ENCODE assay signal across 9 mouse cellular contexts in the genomic region with DNA sequence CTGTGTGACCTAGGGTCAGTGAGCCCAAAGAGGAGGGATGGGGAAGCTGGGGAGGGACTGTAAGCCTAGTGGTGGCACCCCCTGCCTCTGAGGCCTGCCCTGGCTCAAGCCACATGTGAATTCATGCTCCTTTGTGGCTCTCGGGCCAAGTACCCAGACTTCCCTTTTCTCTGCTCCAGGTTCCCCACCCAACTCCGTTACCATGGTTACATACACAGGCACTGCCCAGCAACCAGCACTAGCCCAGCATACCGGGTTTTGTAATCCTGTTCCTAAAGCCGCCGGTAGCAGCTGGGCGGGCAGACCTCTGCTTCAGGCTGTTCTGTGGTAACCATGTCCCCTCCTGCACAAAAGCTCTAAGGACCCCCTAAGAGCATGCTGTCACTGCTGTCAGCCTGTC. TPM values are rescaled to one million over a fixed set of nuclear protein-coding genes. Genes with fewer than 3 reads are reported as not detected.
DNase-seq lines count a peak whose midpoint lies in the region; ATAC-seq and TF ChIP-seq lines count a peak whose summit lies in the region.
"Had no signal": no experiment of that assay in that cellular context is flagged by ENCODE, and none has a peak within 500 bp of the region (broad histone marks: within the 10 kb centered on the region; RNA-seq: fewer than 3 reads in every experiment).

No protein-coding gene starts in this region.

- no peaks in the 10 kb centered on the region for H3K27me3 ChIP-seq in cerebellum, adult 2 months (ENCODE audit: control insufficient read depth, insufficient read depth, low read length)
- no peaks in the 10 kb centered on the region for H3K27me3 ChIP-seq in CH12.LX (replicated peaks)
- H3K27me3 ChIP-seq in forebrain, embryonic 15.5 days = no peaks in the 10 kb centered on the region
- H3K27me3 ChIP-seq: megakaryocyte, embryonic 14.5 days had no signal

- H3K9me3 ChIP-seq in CH12.LX (replicated peaks; ENCODE audit: low read length) = peaks cover 3% of the 10 kb centered on the region
- H3K9me3 ChIP-seq in forebrain, embryonic 15.5 days = no peaks in the 10 kb centered on the region

- peak; percentile 35 for ATAC-seq in forebrain, embryonic 15.5 days (replicated peaks)

- peaks cover 3 to 62% of the 10 kb centered on the region in 2 experiments for H3K36me3 ChIP-seq in CH12.LX (replicated peaks in 1 of 2; ENCODE audit: control insufficient read depth in 1 of 2, insufficient read depth in 1 of 2, low read length in 1 of 2)
- no peaks in the 10 kb centered on the region for H3K36me3 ChIP-seq in forebrain, embryonic 15.5 days

- no peak for TF ChIP-seq CTCF in cerebellum, adult 2 months (IDR thresholded peaks at IDR 0.05; ENCODE audit: borderline replicate concordance, insufficient read depth, low read depth, low read length)
- no peak for TF ChIP-seq CTCF in CH12.LX (conservative IDR thresholded peaks at IDR 0.05 in 1 of 2, IDR thresholded peaks at IDR 0.05 in 1 of 2; ENCODE audit: low read depth in 2 of 2, low read length in 2 of 2)

- TF ChIP-seq POLR2A in cerebellum, adult 2 months (IDR thresholded peaks at IDR 0.05; ENCODE audit: borderline replicate concordance, insufficient read depth, low read length) = no peak
- no peak for TF ChIP-seq POLR2A in CH12.LX (IDR thresholded peaks at IDR 0.05; ENCODE audit: low read depth, low read length)

- no peak overlapping the region for H3K4me3 ChIP-seq in cerebellum, adult 2 months (replicated peaks; ENCODE audit: insufficient read depth, low read depth, low read length)
- no peak overlapping the region for H3K4me3 ChIP-seq in CH12.LX (replicated peaks in 1 of 3; ENCODE audit: low read depth in 2 of 3, low read length in 2 of 3, poor library complexity in 1 of 3)
- H3K4me3 ChIP-seq in forebrain, embryonic 15.5 days = no peak overlapping the region
- H3K4me3 ChIP-seq: megakaryocyte, embryonic 14.5 days had no signal

- dilution Hi-C loops in CH12.LX (cut with MboI; ENCODE audit: extremely low pct_ligation_motif_present, extremely low pct_unique_long_range_greater_than_20kb, low sequenced_read_pairs) = no loop called here

- no peak overlapping the region for H3K9ac ChIP-seq in CH12.LX (ENCODE audit: insufficient read depth, low read depth)
- no peak overlapping the region for H3K9ac ChIP-seq in forebrain, embryonic 15.5 days (replicated peaks)

- WGBS in cerebellum, adult 2 months = 41% methylated on average over 6 of the region's 6 CpGs
- WGBS in forebrain, embryonic 15.5 days = 15% methylated on average over 6 of the region's 6 CpGs

- peak; percentile 54 for DNase-seq in cerebellum, adult 9-11 months
- DNase-seq in cerebellum, adult 2 months = no peak
- DNase-seq in CH12.LX (ENCODE audit: extremely low read depth) = peak; percentile 42
- peak; percentile 57 for DNase-seq in lung, postnatal 10 days
- DNase-seq in skeletal muscle tissue, adult 2 months (ENCODE audit: low read depth, low spot score) = peak; percentile 67
- DNase-seq in thymus, postnatal 25 days = no peak
- no peak for DNase-seq in frontal cortex, adult 2 months (ENCODE audit: extremely low spot score in 1 of 2, low spot score in 1 of 2)

- TF ChIP-seq RAD21 in CH12.LX (IDR thresholded peaks at IDR 0.05; ENCODE audit: low read depth, low read length) = no peak

- no peaks in the 10 kb centered on the region for H3K79me2 ChIP-seq in CH12.LX (replicated peaks; ENCODE audit: control insufficient read depth, extremely low read depth, insufficient read depth, poor library complexity, severe bottlenecking)

- H3K27ac ChIP-seq in cerebellum, adult 2 months (ENCODE audit: insufficient read depth, low read length) = no peak overlapping the region
- no peak overlapping the region for H3K27ac ChIP-seq in CH12.LX (ENCODE audit: insufficient read depth, low read depth)
- 0 out of 2 replicates have a peak overlapping the region, but pooled peaks have one; percentile 33 for H3K27ac ChIP-seq in forebrain, embryonic 15.5 days (replicated peaks)

- TF ChIP-seq EP300 in CH12.LX (IDR thresholded peaks at IDR 0.05; ENCODE audit: low read length) = no peak

- in situ Hi-C loops in CH12.LX (cut with MboI; ENCODE audit: low pct_ligation_motif_present, low pct_unique_long_range_greater_than_20kb, low sequenced_read_pairs) = no loop called here

- H3K4me2 ChIP-seq in CH12.LX (ENCODE audit: insufficient read depth, low read depth, poor library complexity, severe bottlenecking) = no peak overlapping the region
- no peak overlapping the region for H3K4me2 ChIP-seq in forebrain, embryonic 15.5 days (replicated peaks)

- H3K4me1 ChIP-seq in cerebellum, adult 2 months (ENCODE audit: control insufficient read depth, insufficient read depth, low read length) = peaks cover 70% of the 10 kb centered on the region
- peaks cover 0 to 14% of the 10 kb centered on the region in 2 experiments; a peak in 2 of 4 replicates for H3K4me1 ChIP-seq in CH12.LX (ENCODE audit: control insufficient read depth in 1 of 2, insufficient read depth in 2 of 2)
- peaks cover 50% of the 10 kb centered on the region for H3K4me1 ChIP-seq in forebrain, embryonic 15.5 days

TF ChIP-seq in CH12.LX, 34 proteins besides CTCF, POLR2A, EP300 and RAD21:
- TF ChIP-seq ETS1 (conservative IDR thresholded peaks at IDR 0.05; ENCODE audit: low read depth, low read length) (no peak), UBTF (IDR thresholded peaks at IDR 0.05; ENCODE audit: low read depth, low read length) (no peak), MAFK (IDR thresholded peaks at IDR 0.05; ENCODE audit: insufficient replicate concordance, low read length) (no peak), NELFE (IDR thresholded peaks at IDR 0.05; ENCODE audit: low read depth, low read length) (no peak), HCFC1 (IDR thresholded peaks at IDR 0.05; ENCODE audit: low read depth, low read length) (no peak), TBP (conservative IDR thresholded peaks at IDR 0.05; ENCODE audit: low read depth, low read length) (no peak), MAZ (IDR thresholded peaks at IDR 0.05; ENCODE audit: low read depth, low read length) (no peak), PAX5 (IDR thresholded peaks at IDR 0.05; ENCODE audit: low read length) (no peak), BHLHE40 (IDR thresholded peaks at IDR 0.05; ENCODE audit: low read depth, low read length) (no peak), SIN3A (IDR thresholded peaks at IDR 0.05; ENCODE audit: low read length) (no peak), USF1 (IDR thresholded peaks at IDR 0.05; ENCODE audit: low read depth, low read length) (no peak), TCF12 (IDR thresholded peaks at IDR 0.05; ENCODE audit: low read depth, low read length) (no peak), RCOR1 (conservative IDR thresholded peaks at IDR 0.05; ENCODE audit: low read depth, low read length) (no peak), ZMIZ1 (IDR thresholded peaks at IDR 0.05; ENCODE audit: low read depth, low read length) (no peak), JUND (conservative IDR thresholded peaks at IDR 0.05; ENCODE audit: low read depth, low read length) (no peak), CHD2 (IDR thresholded peaks at IDR 0.05; ENCODE audit: low read length) (no peak), JUN (IDR thresholded peaks at IDR 0.05; ENCODE audit: insufficient read depth, low read depth, low read length) (no peak), USF2 (conservative IDR thresholded peaks at IDR 0.05; ENCODE audit: low read depth, low read length) (no peak), KAT2A (IDR thresholded peaks at IDR 0.05; ENCODE audit: insufficient replicate concordance, low read length) (no peak)

RNA-seq across cellular contexts. Expression of a gene that starts 44.3 kb away (rescaled TPM):
- 5.9 and 6.3 TPM in 2 replicates for polyA plus RNA-seq in cerebellum, adult 2 months (2012; rRNA removed)
- total RNA-seq in CH12.LX (2012; rRNA removed) (11.2 and 12.8 TPM in 2 replicates), CH12.LX (2014; rRNA removed) (5.8 and 6.2 TPM in 2 replicates)
- 16.0 and 16.4 TPM in 2 replicates for polyA plus RNA-seq in CH12.LX (2012; ENCODE audit: insufficient read length, low read depth)
- 4.5 and 4.8 TPM in 2 replicates for polyA plus RNA-seq in forebrain, embryonic 15.5 days (2015; fragmentation: Nextera tagmentation; extraction: Ambion mirVana)
- polyA plus RNA-seq in frontal cortex, adult 2 months (2012; rRNA removed) = 11.2 and 12.0 TPM in 2 replicates

Comparison
In these comparisons a context has a peak if more than half of its experiments do, and no peak if none do; other contexts are left out.
1. DNase-seq: peak in cerebellum, adult 9-11 months (single experiment), CH12.LX (single experiment), lung, postnatal 10 days (single experiment) and skeletal muscle tissue, adult 2 months (single experiment); none in cerebellum, adult 2 months (0 of 2), thymus, postnatal 25 days (single experiment) and frontal cortex, adult 2 months (0 of 2).